Mouse (Mus musculus) adrenal gland, postnatal 36 days (tissue): ENCODE results near the gene Ankrd53. TPM values are rescaled to one million over a fixed set of nuclear protein-coding genes. Genes with fewer than 3 reads are reported as not detected.
"Not testable (repeated sequence)": the region's sequence is repeated elsewhere in the genome, so short reads cannot be mapped to it uniquely, and the experiment has no call there.

Experiments
- DNase-seq, 2 experiments: peaks; one replicate each; pipeline ENCODE4 v3.0.0; 2021; ENCODE audit warnings: mixed read lengths in 1 of 2
- total RNA-seq, 2 experiments: library from RNA; stranded (reverse); gene quantifications; 2 replicates each; pipeline ENCODE4 v1.2.3; 2021

Ankrd53 gene
- total RNA-seq, 2 experiments from 2014 or later, result not detected

DNA sequence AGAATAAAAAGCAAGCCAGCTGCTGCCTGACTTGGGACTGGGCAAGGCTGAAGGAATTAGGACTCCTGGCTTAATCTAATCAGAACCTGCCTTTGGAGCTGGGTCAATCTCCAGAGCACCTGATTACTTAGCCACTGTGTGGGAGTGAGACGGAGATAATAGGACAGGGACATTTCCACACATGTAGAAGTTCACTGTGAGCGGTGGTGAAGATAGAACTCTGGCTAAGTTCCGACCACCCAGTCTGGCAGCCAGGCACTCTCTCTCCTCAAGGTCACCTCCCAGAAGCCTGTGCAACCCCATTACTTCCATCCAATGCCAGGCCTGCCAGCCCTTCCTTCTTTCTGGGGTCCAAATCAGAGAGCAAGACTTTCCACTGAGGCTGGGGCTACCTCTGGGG, 4.5 kb downstream of the Ankrd53 start:
- no peak for DNase-seq

- no peak for DNase-seq
Observed at GRCm38 (mm10) chr6:83768485-83768884, 6.0 kb downstream of the Ankrd53 start.

DNA sequence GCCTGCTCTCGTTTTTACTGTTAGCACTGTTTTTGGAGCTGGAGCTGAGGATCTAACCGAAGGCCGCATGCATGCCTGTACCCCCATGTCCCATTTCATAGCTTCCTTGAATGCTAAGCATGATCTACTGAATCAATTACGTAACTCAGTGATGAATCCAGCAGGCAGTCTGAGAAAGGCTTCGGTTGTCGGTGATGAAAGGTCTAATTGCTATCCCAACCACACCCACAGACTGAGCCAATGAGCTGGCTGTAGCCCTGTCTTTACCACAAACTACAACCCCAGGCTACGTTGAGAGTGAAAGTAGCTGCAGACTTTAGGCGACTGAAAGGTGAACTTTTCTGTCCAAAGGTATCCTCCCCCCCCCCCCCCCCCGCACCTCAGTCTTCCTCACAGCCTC, 11.7 kb downstream of the Ankrd53 start:
- DNase-seq, result no peak

DNA sequence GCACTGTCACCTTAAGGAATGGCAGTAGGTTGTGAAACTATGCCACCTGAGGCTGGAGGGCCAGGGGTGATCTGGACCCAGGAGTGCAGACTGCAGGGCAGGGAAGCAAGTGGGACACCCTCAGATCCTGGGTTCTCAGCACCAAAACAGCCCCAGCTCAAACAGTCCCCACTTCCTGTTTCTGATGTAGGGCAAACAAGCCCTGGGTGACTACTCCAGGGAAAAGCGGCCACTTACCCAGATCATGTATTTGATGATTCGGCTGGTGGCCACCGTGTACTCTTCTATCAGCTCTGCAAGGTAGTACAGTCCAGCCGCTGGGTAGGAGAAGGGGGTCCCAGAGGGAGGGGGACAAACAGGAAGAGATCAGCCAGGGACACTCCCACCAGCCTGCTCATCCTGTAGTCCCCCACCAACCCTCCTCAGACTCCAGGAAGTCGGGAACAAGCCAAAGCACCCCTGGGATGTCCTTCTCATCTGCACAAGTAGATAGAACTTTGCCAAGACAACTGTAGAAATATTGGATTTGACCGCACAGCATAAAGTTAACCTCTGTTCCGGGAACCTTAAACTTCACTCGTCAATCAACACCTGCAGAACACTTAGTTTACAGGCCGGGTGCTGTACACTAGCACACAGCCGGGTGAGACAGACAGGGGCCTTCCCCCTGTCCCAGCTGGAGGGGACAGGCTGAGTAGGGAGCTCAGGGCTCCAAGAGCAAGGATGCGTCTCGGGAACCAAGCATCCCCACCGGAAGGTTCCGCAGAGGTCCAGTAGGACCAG, 12.5 kb downstream of the Ankrd53 start:
- DNase-seq, result no peak

GRCm38 (mm10) chr6:83775638-83776293, 13.3 kb downstream of the Ankrd53 start, which contains the start of gene Tex261:
Gene Tex261 (minus strand): TSS chr6:83775813.
- DNase-seq, result peak; percentile 95 to 97

DNA sequence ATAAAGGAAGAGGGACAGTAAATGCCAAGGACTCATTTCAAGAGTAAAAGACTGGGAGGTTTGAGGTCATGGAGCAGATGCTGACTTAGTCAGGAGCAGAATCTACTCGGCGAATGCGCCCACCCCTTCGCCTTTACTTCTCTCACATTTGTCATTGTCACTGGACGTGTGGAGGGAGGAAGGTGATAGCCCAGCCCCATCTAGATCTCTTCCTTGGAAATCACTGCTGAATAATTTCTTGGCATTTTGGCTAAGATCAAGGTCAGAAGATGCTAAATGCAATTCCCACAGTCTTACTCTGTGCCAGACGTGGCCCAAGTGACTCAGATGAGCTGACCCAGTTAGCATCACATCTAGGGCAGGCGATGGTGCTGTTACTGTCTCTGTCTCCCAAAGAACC, 15.9 kb downstream of the Ankrd53 start:
- peak; percentile 61 to 73 for DNase-seq

DNA sequence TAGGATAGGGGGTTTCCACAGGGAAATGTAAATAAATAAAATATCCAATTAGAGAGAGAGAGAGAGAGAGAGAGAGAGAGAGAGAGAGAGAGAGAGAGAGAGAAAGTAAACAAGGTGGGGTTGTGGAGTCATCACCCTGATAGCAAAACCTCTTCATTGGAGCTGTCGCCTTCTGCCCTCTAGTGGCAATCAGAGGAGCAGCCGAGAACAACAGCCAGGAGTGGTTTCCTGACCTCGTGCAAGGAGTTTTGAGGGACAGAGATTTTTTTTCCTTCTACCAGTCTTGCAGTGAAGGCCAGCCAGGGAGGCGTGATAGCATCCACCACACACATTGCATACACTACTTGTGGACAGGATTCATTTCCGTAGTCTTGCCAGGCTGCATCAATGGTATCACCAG, 16.6 kb downstream of the Ankrd53 start:
- DNase-seq, result peak; percentile 69 to 76

DNA sequence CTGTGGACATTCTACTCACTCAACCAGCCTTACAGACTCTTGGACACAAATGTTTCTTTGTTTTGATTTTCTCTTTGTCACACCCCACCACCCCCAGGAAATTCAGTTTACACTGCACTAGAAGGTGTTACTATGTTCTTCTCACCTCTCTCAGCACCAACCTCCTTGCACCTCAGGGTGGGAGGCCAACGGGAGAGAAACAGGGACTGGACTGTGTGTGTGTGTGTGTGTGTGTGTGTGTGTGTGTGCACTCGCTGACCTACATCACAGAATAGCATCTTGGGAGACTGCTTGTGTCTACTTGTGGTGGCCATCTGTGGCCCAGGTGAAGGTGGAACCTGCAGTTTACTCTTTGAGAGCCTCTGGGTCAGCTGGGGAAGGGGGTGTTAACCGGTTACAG, 24.0 kb downstream of the Ankrd53 start:
- DNase-seq, result no peak

GRCm38 (mm10) chr6:83788554-83788953, 26.1 kb downstream of the Ankrd53 start:
- DNase-seq, result no peak

GRCm38 (mm10) chr6:83790533-83790932, 28.1 kb downstream of the Ankrd53 start:
- DNase-seq, result not testable (repeated sequence)

DNA sequence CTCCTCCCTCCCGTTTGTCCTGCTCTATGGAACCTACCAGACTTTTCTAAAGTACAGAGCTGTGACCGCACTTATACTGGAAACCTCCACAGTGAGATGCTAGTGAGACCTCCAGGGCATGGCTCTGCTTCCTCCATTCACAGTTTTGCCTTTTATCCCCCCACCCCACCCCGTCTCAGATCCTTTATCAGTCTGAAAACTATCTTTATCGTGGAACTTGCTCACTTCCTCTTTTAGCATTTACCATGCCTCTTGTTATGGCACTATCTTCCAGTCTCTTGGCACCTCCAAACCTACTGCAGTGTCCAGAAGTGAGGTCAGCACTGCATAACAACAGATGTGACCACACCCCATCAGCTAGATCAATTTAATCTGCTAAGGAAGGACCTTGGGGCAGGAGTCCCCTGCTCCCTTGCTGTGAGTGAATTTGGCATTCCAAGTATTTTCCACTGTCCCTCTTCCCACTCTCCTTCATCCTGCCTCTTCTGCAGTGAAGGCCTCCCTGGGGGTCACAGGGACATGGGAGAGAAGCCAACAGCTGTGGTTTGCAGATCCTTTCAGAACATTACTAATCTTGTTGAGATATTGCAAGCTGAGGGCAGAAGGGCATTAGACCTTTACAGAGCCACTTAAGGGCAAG, 28.9 kb downstream of the Ankrd53 start:
- DNase-seq, result peak in 1 of 2 experiments; percentile 54

DNA sequence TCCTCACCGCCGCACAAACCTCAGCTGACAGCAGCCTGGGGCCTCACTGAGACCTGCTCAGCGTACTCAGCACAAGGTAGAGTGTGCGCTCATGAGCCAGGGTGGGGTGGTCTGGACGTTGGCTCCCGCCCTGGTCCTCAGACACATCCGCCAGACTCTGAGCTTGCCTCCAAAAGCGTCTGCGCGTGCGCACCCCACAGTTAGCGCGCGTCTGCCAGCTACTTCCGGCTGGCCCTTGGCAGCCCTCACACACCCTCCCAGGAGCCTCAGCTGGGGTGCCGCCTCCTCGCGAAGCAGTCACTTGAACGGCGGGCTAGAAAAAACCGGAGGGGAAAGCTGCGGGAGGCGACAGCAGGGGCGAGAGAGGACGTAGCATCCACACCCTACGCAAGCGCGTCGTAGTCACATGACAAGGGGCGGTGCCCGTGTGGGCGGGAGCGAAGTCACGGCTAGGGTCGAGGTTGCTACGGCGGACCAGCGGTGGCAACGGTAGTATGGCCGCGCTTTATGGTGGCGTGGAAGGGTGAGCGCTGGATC, 32.4 kb downstream of the Ankrd53 start, which contains the start of gene Nagk:
Gene Nagk, plus strand, starts transcription at position 223 of the 537 bp plus-strand sequence.
- peak; percentile 95 to 96 for DNase-seq

DNA sequence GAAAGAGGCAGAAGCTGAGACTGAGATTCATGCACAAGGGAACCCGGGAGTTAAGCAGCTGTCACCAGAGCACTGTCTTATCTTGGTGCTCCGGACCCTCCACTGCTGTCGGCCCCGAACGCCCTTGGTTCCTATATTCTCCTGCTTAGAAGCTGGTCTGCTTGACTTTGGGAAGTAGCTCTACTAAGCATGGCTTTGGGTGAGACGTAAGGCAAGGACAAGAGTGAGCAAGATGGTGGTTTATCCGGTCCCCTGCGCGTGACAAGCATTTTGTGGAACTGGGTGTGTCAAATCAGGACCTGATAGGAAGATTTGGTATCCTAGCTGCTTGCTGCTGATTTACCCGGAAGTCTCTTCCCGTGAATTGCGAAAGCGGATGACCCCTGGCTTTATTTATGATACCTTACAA, 33.1 kb downstream of the Ankrd53 start:
- DNase-seq, result peak; percentile 38 to 43

DNA sequence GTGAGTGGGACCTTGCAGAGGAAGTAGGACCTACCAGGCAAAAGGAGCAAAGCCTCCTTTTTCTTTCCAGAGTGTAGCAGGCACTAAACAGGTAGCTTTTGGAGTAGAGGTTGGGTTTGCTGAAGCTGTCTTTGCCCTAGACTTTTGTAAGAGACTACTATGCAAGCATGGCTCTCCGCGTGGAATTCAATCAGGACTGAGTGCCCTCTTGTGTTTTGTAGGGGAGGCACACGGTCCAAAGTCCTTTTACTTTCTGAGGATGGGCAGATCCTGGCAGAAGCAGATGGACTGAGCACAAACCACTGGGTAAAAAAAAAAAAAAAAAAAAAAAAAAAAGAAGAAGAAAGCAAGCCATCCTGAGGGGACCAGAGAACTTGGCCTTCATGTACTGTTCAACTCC, 34.2 kb downstream of the Ankrd53 start:
- DNase-seq, result no peak

GRCm38 (mm10) chr6:83802033-83802432, 39.6 kb downstream of the Ankrd53 start:
- DNase-seq, result no peak

- DNase-seq, result peak in 1 of 2 experiments; percentile 16
Observed at GRCm38 (mm10) chr6:83802846-83803245, 40.4 kb downstream of the Ankrd53 start.

- DNase-seq, result no peak
Observed at GRCm38 (mm10) chr6:83815801-83816200, 53.4 kb downstream of the Ankrd53 start.

Other genes starting within 250 kb of the Ankrd53 start
- gene Actg2, start 226.4 kb upstream of the Ankrd53 start, total RNA-seq, result under 1 TPM; 0.30 to 0.76 TPM
- 10 to 100 TPM; 21.3 to 22.0 TPM for gene Stambp, start 189.9 kb upstream of the Ankrd53 start, total RNA-seq
- gene Clec4f, start 106.5 kb upstream of the Ankrd53 start, total RNA-seq, result not detected
- under 1 TPM in 1 of 2 experiments, not detected in 1; 0.20 TPM for gene Cd207, start 84.8 kb upstream of the Ankrd53 start, total RNA-seq
- not detected for gene Vax2, start 51.4 kb upstream of the Ankrd53 start, total RNA-seq
- gene Atp6v1b1, start 19.7 kb upstream of the Ankrd53 start, total RNA-seq, result not detected
- 100 to 1,000 TPM; 135 to 214 TPM for gene Tex261, start 13.2 kb downstream of the Ankrd53 start, total RNA-seq
- gene Nagk, start 32.3 kb downstream of the Ankrd53 start, total RNA-seq, result 10 to 100 TPM; 48.2 to 56.7 TPM
- 10 to 100 TPM; 30.7 to 31.1 TPM for gene Paip2b, start 69.1 kb downstream of the Ankrd53 start, total RNA-seq
- gene Zfp638, start 104.5 kb downstream of the Ankrd53 start, total RNA-seq, result 100 to 1,000 TPM in 1 of 2 experiments, 10 to 100 TPM in 1; 89.5 to 100 TPM
- gene Dysf, start 245.9 kb downstream of the Ankrd53 start, total RNA-seq, result 10 to 100 TPM; 47.5 to 51.0 TPM